Mouse (Mus musculus) adrenal gland, postnatal 36 days (tissue): ENCODE data around the gene Slc36a3. TPM values are rescaled to one million over a fixed set of nuclear protein-coding genes. Genes with fewer than 3 reads are reported as not detected.
"Not testable (repeated sequence)": the region's sequence is repeated elsewhere in the genome, so short reads cannot be mapped to it uniquely, and the experiment has no call there.

Source experiments
- DNase-seq, 2 experiments: peaks; one replicate each; pipeline ENCODE4 v3.0.0; 2021; ENCODE audit warnings: mixed read lengths in 1 of 2
- total RNA-seq, 2 experiments: library from RNA; stranded (reverse); gene quantifications; 2 replicates each; pipeline ENCODE4 v1.2.3; 2021

The Slc36a3 gene
- total RNA-seq, 2 experiments from 2014 or later, result not detected

GRCm38 (mm10) chr11:55106636-55107035 lies 44.9 kb downstream of the Slc36a3 start:
- DNase-seq, result no peak

- DNase-seq, result no peak
Measured at GRCm38 (mm10) chr11:55105389-55105788, 46.1 kb downstream of the Slc36a3 start.

DNA sequence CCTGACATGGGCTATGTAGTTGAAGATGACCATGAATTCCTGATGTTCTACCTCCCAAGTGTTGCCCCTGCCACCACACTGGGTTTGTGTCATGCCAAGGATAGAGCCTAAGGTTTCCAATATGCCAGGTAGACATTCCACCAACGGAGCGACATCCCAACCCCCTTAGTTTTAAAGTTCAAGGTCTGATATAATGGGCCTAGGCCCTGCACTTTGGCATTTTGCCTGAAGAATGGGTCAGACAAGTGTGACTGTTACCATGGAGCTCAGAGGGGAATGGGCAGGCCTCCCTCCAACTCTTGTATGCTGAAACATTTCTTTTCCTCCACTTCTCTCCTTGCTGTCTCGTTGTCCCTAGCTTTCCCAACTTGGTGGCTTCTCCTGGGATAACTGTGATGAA lies 48.3 kb downstream of the Slc36a3 start:
- peak; percentile 68 to 70 for DNase-seq

DNA sequence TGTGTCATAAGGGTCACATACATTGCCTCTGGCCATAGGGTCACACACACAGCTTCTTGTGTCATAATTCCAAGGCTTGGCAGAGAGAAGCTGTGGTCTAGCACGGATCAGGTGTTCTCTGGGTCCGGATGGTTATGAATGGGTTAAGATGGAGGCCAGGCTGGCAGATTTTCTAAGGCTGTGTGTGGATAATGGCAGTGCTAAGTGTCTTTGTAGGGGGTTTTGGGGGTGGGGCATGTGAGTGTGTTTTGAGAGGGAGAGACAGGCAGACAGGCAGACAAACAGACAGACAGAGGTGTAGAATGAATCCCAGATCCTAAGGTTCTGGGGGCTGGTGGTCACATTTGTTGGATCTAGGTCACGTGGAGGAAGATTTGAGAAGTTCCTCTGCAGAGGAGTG lies 49.5 kb downstream of the Slc36a3 start:
- DNase-seq, result no peak

GRCm38 (mm10) chr11:55099868-55100267 lies 51.6 kb downstream of the Slc36a3 start:
- DNase-seq, result no peak

DNA sequence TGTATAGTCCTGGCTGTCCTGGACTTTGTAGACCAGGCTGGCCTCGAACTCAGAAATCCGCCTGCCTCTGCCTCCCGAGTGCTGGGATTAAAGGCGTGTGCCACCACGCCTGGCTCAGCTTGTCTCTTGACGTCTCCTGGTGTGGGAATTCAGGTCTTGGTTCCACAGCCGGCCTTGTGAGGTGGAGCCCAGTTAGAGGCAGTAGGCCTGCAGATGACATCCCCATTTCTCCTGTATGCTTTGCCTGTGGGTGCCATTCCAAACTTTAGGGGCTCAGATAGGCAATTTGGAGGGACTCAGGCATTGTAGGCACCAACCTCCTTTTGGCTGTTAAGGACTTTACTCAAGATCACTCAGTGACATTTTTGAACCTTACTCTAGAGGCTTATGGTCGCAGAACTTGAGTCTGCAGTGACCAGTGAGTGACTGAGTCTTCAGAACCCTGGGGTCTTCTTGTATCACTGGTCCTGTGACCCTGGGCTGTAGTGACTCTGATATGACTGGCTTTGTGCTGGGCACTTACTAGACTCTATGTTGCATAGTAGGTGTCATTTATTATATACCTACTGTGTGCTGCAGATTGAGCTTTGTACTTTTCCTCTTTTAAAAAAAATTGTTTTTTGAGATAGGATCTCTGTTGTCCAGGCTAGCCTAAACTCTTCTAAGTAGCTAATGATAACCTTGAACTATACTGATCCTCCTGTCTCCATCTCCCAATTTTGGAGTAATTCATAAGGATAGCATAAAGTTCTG lies 52.3 kb downstream of the Slc36a3 start:
- DNase-seq, result no peak

DNA sequence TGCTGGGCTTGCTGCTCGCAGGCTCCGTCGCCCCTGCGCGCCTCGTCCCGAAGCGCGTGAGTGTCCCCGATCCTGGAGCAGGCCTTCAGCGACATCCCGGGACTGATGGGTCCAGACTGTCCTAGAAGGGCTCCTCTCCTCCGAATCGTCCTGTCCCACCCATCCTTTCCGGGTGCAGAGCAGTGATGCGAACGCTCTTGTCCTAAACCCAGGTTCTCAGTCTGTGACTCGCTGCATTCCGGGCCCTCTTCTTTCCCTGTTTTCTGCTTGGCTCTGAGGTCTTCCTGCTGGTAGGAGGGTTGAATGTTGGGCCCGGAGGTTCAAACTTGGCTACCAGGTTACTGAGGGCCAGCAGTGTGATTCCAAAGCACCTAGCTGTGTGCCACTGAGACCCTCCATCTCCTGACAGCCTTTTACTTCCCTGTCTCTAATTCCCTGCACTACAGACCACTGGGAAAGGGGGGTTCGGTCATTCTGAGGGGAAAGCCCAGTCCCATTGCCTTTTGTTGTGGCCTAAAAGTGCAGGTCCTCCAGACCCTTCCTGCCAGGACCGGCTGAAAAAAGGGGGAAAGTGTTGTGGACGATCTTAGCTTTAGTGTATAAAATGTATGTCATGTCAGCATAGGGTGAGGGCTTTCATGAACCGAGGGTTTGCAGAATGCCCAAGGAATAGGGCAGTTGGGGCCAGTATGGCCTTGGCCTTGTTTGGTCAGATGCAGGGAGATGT lies 53.2 kb downstream of the Slc36a3 start:
- DNase-seq, result no peak

DNA sequence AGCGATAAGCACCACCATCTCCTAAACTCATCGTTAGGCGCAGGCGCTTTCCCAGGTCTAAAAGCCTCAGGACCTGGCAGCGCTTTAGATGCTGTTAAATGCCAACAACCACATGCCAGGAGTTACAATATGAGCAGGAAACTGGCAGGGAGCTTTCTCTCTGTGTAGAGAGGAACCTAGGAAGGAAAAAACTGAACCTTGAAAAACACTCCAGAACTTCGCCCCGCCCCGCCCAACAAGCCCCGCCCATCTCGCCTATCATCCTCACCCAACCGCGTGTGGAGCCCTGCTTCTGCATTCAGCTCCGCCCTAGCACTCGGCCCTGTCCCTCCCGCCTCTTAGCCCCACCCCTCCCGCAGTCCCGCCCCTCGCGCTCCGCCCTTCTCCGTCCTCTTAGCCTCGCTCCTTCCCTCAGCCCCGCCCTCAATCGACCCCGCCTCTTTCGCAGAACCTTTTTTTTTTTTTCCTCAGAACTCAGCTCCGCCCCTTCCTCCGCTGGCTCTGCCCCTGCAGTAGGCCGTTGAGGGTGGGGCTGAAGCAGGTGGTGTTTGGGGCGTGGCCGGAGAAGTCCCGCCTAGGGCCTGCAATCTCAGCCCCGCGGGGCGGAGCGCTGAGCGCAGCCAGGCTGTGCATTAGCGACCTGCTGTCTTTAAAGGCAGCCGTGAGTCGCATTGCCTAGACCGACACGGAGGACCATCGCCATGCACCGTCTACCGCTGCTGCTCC lies 53.9 kb downstream of the Slc36a3 start, which contains the start of gene Gm2a:
Gm2a (plus strand) TSS at position 653 of the 726 bp plus-strand sequence.
- peak; percentile 96 to 98 for DNase-seq

DNA sequence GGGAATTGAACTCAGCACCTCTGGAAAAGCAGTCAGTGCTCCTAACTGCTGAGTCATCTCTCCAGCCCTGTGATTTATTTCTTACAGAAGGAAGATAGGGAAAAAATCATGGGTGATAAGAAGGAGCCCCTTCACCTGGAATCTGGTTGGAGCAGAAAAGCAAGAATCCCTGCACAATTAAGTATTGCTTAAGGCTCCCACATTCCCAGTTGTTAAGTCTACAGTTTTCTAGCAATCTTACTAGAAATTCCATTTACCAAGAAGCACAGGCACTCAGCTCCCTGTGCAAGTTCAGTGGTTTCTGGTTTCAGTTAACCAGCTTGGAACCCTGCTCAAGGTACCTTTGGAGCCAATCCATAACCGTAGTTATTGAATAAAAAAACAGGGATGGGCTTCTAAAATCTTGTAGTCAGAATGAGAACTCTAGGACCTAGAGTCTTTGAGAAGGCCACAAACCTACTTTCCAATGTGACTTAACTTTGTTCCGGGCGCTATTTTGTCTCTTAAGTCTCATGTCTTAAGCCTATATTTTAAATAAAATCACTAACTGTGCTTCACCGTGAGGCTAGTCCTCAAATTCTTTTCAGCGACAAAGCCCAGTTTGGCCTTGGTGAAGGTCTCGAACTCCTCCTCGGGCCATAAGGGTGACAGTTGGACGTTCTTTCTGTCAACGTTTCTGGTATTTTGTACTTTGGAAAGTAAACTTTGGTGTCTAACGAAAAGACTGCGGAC lies 54.6 kb downstream of the Slc36a3 start:
- no peak for DNase-seq

- DNase-seq, result not testable (repeated sequence)
Measured at GRCm38 (mm10) chr11:55096296-55096695, 55.2 kb downstream of the Slc36a3 start.

- no peak for DNase-seq
Measured at GRCm38 (mm10) chr11:55093096-55093495, 58.4 kb downstream of the Slc36a3 start.

DNA sequence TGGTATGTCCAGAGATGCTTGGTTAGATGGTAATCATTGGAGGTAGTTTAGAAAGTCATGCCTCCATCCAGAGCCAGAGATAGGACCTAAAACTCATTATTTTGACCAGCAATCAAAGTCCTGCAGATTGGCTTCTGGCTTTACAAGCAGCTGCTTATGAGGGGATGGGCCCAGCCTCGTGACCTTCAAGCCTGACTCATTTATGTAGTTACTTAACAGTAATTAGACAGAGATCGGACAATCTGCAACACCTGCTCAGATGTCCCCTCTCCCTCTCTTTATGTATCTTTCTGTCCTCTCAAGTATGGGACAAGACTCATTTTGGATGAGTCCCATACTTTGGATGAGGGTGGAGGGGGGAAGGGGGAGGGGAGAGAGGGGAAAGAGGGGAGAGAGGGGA lies 61.6 kb downstream of the Slc36a3 start:
- DNase-seq, result no peak

- peak; percentile 79 to 81 for DNase-seq
Measured at GRCm38 (mm10) chr11:55087006-55087405, 64.5 kb downstream of the Slc36a3 start.

- DNase-seq, result no peak
Measured at GRCm38 (mm10) chr11:55085396-55085795, 66.1 kb downstream of the Slc36a3 start.

DNA sequence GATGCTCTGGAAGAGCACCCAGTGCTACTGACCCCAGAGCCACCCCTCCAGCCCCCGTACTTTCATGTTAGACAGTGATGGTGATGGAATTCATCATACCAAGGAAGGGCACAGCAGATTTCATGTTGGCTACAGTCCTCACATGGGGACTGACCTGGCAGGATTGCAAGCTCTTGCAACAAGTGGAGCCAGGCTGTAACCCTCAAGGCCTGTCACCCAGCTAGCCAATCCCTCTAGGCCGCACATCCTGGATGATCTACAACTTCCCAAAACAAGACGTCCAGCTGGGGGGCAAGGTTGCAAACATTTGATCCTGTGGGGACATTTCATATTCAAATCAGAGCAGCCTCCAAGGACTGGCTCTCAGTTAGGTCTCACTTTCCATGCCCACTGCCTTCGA lies 66.9 kb downstream of the Slc36a3 start:
- peak; percentile 67 to 78 for DNase-seq

DNA sequence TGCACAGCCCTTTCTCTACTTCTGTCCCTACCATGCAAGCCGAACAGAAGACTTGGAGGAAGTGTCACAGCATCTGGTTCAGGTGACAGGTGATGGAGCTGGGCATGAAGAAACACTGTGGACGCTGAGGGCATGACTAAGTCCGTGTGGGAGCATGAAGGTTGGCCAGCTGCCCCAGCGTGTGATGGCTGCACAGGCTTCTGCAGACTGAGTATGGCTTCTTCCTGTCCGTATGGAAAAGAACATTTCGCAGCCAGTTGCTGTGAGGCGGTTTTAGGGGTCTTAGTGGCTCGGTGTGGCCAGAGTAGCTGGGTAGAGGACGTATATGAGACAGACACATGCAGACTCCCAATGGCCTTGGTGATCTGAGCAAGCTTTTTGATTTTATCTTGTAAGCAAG lies 70.3 kb downstream of the Slc36a3 start:
- DNase-seq, result peak; percentile 64 to 65

DNA sequence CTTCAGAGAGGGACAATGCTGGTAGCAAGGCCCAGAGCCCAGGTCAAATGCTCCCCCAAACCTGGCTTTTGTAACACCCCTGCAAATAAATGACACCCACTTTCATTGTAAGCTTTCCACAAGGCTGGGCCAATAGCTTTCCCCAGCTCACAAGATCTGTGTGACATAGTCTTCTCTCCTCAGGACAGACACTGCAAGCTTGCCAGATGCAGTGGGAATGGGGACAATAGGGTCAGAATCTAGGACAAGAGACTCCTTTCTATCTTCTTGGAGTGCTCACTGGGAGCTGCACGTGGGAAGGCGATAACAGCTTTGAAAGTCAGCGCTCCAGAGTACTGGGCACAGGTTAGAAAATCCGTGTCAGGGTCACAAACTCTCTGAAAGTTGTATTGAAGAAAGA lies 72.3 kb downstream of the Slc36a3 start:
- no peak for DNase-seq

GRCm38 (mm10) chr11:55078502-55078901 lies 73.0 kb downstream of the Slc36a3 start:
- no peak for DNase-seq

DNA sequence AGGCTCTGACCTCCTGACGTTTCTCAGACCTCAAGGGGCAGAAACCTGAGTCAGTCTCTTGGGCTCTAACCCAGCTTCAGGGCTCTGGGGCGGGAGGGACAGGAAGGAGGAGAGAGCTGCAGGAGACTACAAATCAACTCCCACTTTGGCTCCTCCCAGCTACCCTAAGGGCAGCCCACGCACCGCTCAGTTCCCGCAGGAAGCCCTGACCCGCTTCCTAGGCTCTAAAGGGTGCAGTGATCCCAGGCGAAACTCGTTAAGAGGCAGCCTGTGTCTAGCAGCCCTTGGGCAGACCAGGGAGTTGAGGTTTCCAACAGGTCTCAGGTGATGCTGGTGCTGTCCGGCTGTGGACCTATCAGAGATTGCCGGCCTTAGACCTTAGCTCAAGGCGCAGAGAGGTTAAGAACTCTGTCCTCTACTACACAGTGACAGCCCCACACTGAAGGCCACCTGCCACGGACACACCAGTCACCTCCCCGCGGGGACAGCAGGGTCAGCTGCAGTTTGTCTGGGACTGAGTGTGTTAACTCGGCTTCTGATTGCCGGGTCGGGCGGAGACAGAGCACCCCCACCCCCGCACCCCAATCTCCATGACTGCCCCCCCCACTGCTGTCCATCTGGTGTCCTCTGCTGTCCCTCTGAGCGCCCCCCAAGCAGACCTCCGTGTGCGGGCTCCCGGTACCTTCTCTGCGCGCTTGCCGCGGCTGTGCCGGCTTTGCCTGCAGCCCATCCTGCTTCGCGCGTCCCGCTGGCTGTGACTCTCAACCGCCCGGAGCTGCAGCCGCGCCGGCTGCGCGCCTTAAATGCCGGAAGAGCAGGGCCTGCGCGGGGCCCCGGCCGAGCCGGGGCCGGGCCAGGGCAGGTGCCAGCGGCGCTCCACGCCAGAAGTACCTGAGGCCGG lies 73.9 kb downstream of the Slc36a3 start, which contains the start of gene Ccdc69:
Ccdc69 (minus strand) TSS at position 801 of the 901 bp plus-strand sequence.
- DNase-seq, result peak; percentile 77 to 83

- no peak for DNase-seq
Measured at GRCm38 (mm10) chr11:55076234-55076633, 75.3 kb downstream of the Slc36a3 start.

- DNase-seq, result peak; percentile 38 to 62
Measured at GRCm38 (mm10) chr11:55075602-55076001, 75.9 kb downstream of the Slc36a3 start.
